Mouse (Mus musculus) heart, adult 10 weeks (tissue): ENCODE data around the gene Trex1. TPM values are rescaled to one million over a fixed set of nuclear protein-coding genes. Genes with fewer than 3 reads are reported as not detected.

Source experiments
- polyA plus RNA-seq: library from polyadenylated mRNA; stranded (reverse); fragments of 350-450 nt; fragmentation: Illumina TruSeq; extraction: RNeasy Lipid Tissue Mini Kit (QIAGEN cat#74804); gene quantifications from one replicate; pipeline ENCODE4 v1.2.3, GENCODE M21; 2014; ENCODE audit warnings: low read depth, low replicate concordance

Gene Trex1
- 22.4 TPM for polyA plus RNA-seq

GRCm38 (mm10) chr9:109059136-109059903 lies at the start of gene Trex1:
Gene Trex1 (minus strand): TSS chr9:109059734.

GRCm38 (mm10) chr9:109095137-109095982 lies 35.8 kb upstream of the Trex1 start, which contains the start of gene Plxnb1:
Gene Plxnb1 (plus strand): TSS chr9:109095389.

GRCm38 (mm10) chr9:109082124-109082800 lies 22.7 kb upstream of the Trex1 start, which contains the start of the genes Ccdc51 and Tma7:
Gene Ccdc51 (plus strand): TSS chr9:109082493.
Gene Tma7 (minus strand): TSS chr9:109082587.

GRCm38 (mm10) chr9:109073661-109074573 lies 14.4 kb upstream of the Trex1 start, which contains the start of gene Atrip:
Gene Atrip (minus strand): TSS chr9:109074124.

GRCm38 (mm10) chr9:109038086-109038895 lies 21.2 kb downstream of the Trex1 start, which contains the start of gene Shisa5:
Gene Shisa5 (plus strand): TSS chr9:109038565.

Other genes starting within 250 kb of the Trex1 start
- gene Celsr3, start 233.4 kb downstream of the Trex1 start, polyA plus RNA-seq: not detected
- 27.2 TPM for gene Slc26a6, start 206.5 kb downstream of the Trex1 start, polyA plus RNA-seq
- gene Tmem89, start 145.1 kb downstream of the Trex1 start, polyA plus RNA-seq: not detected
- gene Uqcrc1, start 123.1 kb downstream of the Trex1 start, polyA plus RNA-seq: 1,473 TPM
- gene Col7a1, start 106.1 kb downstream of the Trex1 start, polyA plus RNA-seq: 0.60 TPM
- gene Ucn2, start 73.7 kb downstream of the Trex1 start, polyA plus RNA-seq: 0.42 TPM
- gene Pfkfb4, start 68.0 kb downstream of the Trex1 start, polyA plus RNA-seq: 4.6 TPM
- 40.8 TPM for gene Shisa5, start 21.2 kb downstream of the Trex1 start, polyA plus RNA-seq
- gene Atrip, start 14.4 kb upstream of the Trex1 start, polyA plus RNA-seq: 7.5 TPM
- 13.3 TPM for gene Ccdc51, start 22.8 kb upstream of the Trex1 start, polyA plus RNA-seq
- gene Tma7, start 22.9 kb upstream of the Trex1 start, polyA plus RNA-seq: 188 TPM
- 25.6 TPM for gene Plxnb1, start 35.7 kb upstream of the Trex1 start, polyA plus RNA-seq
- not detected for gene Fbxw21, start 102.3 kb upstream of the Trex1 start, polyA plus RNA-seq
- gene Fbxw13, start 136.2 kb upstream of the Trex1 start, polyA plus RNA-seq: not detected
- not detected for gene Fbxw20, start 175.0 kb upstream of the Trex1 start, polyA plus RNA-seq
- not detected for gene Fbxw14, start 227.9 kb upstream of the Trex1 start, polyA plus RNA-seq